ENCODE assay signal across 36 mouse cellular contexts in the genomic region with DNA sequence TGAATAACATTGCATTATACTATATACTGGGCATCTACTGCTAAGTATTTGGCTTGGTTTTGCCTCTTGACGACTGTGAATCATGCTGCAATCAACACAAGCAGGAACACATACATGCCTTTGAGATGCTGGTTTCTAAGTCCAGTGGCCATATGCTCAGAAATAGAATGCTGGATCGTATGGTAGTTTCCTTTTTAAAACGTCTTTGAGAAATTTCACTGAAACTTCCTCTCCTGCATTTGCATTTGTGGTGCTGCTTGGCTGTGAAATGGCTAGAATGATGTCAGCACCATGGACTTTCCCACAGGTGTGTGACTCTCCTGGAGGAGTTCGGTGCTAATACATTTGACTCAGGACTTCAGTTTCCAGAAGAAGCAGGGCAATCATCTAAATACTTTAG. TPM values are rescaled to one million over a fixed set of nuclear protein-coding genes. Genes with fewer than 3 reads are reported as not detected.
"Had no signal": no experiment of that assay in that cellular context is flagged by ENCODE, and none has a peak within 500 bp of the region (broad histone marks: within the 10 kb centered on the region; RNA-seq: fewer than 3 reads in every experiment).

No protein-coding gene starts in this region.

- H3K4me2 ChIP-seq: hindbrain, embryonic 13.5 days; hindbrain, embryonic 15.5 days; kidney, embryonic 15.5 days; limb, embryonic 13.5 days; limb, embryonic 15.5 days; liver, embryonic 12.5 days had no signal

- H3K4me3 ChIP-seq: heart, embryonic 12.5 days; hindbrain, embryonic 13.5 days; hindbrain, embryonic 15.5 days; kidney, embryonic 15.5 days; limb, embryonic 13.5 days; limb, embryonic 15.5 days; liver, embryonic 12.5 days had no signal

- ATAC-seq: hindbrain, postnatal 0 days; intestine, embryonic 16.5 days; liver, embryonic 12.5 days had no signal

- H3K27me3 ChIP-seq: heart, embryonic 12.5 days; hindbrain, embryonic 13.5 days; hindbrain, embryonic 15.5 days; kidney, embryonic 15.5 days; limb, embryonic 13.5 days; limb, embryonic 15.5 days; liver, embryonic 12.5 days had no signal

- H3K4me1 ChIP-seq: hindbrain, embryonic 13.5 days; hindbrain, embryonic 15.5 days; kidney, embryonic 15.5 days; limb, embryonic 13.5 days; limb, embryonic 15.5 days; liver, embryonic 12.5 days had no signal

- H3K36me3 ChIP-seq: heart, embryonic 12.5 days; hindbrain, embryonic 13.5 days; hindbrain, embryonic 15.5 days; kidney, embryonic 15.5 days; limb, embryonic 13.5 days; limb, embryonic 15.5 days; liver, embryonic 12.5 days had no signal

- H3K9me3 ChIP-seq: heart, embryonic 12.5 days; hindbrain, embryonic 13.5 days; hindbrain, embryonic 15.5 days; kidney, embryonic 15.5 days; limb, embryonic 13.5 days; limb, embryonic 15.5 days; liver, embryonic 12.5 days had no signal

- H3K9ac ChIP-seq: heart, embryonic 12.5 days; hindbrain, embryonic 13.5 days; hindbrain, embryonic 15.5 days; kidney, embryonic 15.5 days; limb, embryonic 13.5 days; limb, embryonic 15.5 days; liver, embryonic 12.5 days; liver, embryonic 14.5 days had no signal

- DNase-seq: gastrocnemius, postnatal 14 days; gastrocnemius, postnatal 36 days; heart, postnatal 14 days; heart, postnatal 36 days; kidney, adult 11 months; kidney, adult 2 months; kidney, adult 9 months; kidney, postnatal 14 days; kidney, postnatal 36 days; layer of hippocampus, adult 9-11 months; layer of hippocampus, postnatal 36 days; left cerebral cortex, postnatal 4 days had no signal

- H3K27ac ChIP-seq: hindbrain, embryonic 13.5 days; hindbrain, embryonic 15.5 days; hindbrain, postnatal 0 days; kidney, embryonic 15.5 days; kidney, postnatal 0 days; limb, embryonic 13.5 days; limb, embryonic 15.5 days; liver, embryonic 12.5 days; liver, embryonic 14.5 days had no signal

RNA-seq across cellular contexts. Expression of a gene that starts 12.2 kb away (rescaled TPM):
- total RNA-seq: hematopoietic stem cell, adult 5-6 weeks; layer of hippocampus, adult 18-20 months; layer of hippocampus, postnatal 14 days; layer of hippocampus, postnatal 36 days; left cerebral cortex, adult 18-20 months; left cerebral cortex, adult 8-10 months; left cerebral cortex, postnatal 10 days; left cerebral cortex, postnatal 25 days; left cerebral cortex, postnatal 4 days; liver, adult 2 months had no signal
- polyA plus RNA-seq: heart, embryonic 12.5 days; hindbrain, embryonic 11.5 days; hindbrain, embryonic 13.5 days; intestine, embryonic 14.5 days; intestine, embryonic 16.5 days; large intestine, adult 2 months; limb, embryonic 11.5 days; limb, embryonic 13.5 days; limb, embryonic 15.5 days; liver, adult 2 months had no signal

RNA-seq across cellular contexts. Expression of a gene that starts 25.2 kb away (rescaled TPM):
- total RNA-seq: hematopoietic stem cell, adult 5-6 weeks; liver, adult 2 months had no signal
- polyA plus RNA-seq: intestine, embryonic 14.5 days; limb, embryonic 11.5 days; liver, adult 2 months had no signal

RNA-seq across cellular contexts. Expression of a gene that starts 57.5 kb away (rescaled TPM):
- total RNA-seq: hematopoietic stem cell, adult 5-6 weeks; hindbrain, postnatal 0 days; layer of hippocampus, adult 18-20 months; layer of hippocampus, adult 8-10 months; layer of hippocampus, postnatal 14 days; layer of hippocampus, postnatal 36 days; left cerebral cortex, adult 18-20 months; left cerebral cortex, postnatal 10 days; left cerebral cortex, postnatal 25 days; left cerebral cortex, postnatal 4 days had no signal
- polyA plus RNA-seq: hindbrain, embryonic 11.5 days; hindbrain, embryonic 13.5 days; hindbrain, embryonic 15.5 days; hindbrain, postnatal 0 days; intestine, embryonic 14.5 days; intestine, embryonic 16.5 days; kidney, postnatal 0 days; large intestine, adult 2 months; limb, embryonic 11.5 days; liver, adult 2 months; liver, embryonic 12.5 days had no signal
